Mouse (Mus musculus) adrenal gland, adult 18-20 months (tissue): ENCODE measurements around the gene Plcb3. TPM values are rescaled to one million over a fixed set of nuclear protein-coding genes. Genes with fewer than 3 reads are reported as not detected.

Experiments
- DNase-seq, 2 experiments: peaks; one replicate each; pipeline ENCODE4 v3.0.0; 2021 to 2022; ENCODE audit warnings: low spot score in 2 of 2
- total RNA-seq, 2 experiments: library from RNA; stranded (reverse); gene quantifications; 1 replicate in 1 of 2; 2 replicates in 1 of 2; pipeline ENCODE4 v1.2.3; 2021

The Plcb3 gene
- total RNA-seq, 2 experiments from 2014 or later = 34.1 to 43.9 TPM

DNA sequence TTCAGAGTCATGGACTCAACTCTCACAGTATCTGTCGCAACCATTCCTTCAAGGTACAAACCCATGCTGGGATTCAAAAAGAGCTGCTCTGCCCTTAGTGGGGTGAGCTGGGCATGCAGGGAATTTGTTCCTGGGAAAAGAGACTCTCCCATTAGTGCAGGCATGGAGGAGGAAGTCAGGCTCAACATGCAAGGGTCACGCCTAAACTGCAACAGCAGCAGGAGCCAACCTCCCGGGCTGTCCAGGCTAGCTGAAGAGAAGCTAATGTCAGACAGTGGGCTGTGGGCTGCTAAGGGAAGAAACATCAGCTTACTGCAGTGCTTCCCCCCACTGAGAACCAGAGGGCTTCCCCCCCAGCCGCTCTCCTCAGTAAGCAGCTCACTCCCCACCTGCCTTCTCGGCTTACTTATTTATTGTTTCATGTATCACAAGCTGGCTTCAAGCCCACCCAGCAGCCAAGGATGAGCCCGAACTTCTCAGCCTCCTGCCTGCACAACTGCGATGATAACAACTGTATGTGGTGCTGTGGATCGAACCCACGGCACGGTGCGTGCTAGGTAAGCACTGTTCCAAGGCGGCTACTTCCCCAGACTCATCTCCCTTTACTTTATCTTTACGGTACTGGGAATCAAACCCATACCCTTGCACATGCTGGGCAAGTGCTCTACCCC is 3.9 kb downstream of the Plcb3 start:
- DNase-seq = no peak

DNA sequence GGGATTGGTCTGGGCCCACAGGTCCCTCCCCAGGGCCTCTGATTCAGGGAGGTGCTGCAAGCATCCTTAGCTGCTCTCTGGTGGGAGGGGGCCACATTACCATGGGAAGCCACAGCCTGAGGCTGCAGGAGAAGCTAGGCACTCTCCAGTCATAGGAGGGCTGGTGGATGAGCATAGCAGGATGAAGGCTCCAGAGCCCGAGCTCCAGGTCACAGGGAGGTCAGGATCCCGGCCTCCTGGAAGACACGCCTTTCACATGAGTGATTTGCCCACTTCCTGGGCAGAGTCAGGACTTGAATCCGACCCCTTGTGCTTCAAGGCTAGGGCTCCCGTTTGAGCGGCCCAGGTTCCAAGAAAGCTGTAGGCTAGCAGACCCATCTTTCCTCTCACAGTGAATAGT is 4.6 kb downstream of the Plcb3 start:
- DNase-seq = no peak

GRCm38 (mm10) chr19:6970460-6971085 is 5.7 kb downstream of the Plcb3 start:
- DNase-seq = no peak

GRCm38 (mm10) chr19:6969665-6970381 is 6.4 kb downstream of the Plcb3 start:
- peak; percentile 80 to 90 for DNase-seq

DNA sequence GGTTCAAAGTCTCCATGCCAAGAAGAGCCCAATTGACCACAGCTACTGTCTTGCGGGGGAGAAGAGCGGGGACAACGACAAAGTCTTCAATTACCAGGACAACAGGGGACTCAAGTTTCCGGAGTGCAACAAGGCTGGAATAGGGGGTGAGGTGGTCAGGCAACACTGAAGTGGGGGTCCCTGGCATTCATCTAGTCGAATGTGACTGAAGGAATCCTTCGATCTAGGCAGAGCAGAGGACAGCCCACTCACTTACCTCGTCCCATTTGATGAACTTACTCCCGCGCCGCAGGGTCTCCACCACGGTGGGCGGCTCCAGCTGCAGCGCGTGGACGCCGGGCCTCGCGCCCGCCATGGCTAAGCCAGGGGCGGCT is 7.0 kb downstream of the Plcb3 start:
- DNase-seq = no peak

DNA sequence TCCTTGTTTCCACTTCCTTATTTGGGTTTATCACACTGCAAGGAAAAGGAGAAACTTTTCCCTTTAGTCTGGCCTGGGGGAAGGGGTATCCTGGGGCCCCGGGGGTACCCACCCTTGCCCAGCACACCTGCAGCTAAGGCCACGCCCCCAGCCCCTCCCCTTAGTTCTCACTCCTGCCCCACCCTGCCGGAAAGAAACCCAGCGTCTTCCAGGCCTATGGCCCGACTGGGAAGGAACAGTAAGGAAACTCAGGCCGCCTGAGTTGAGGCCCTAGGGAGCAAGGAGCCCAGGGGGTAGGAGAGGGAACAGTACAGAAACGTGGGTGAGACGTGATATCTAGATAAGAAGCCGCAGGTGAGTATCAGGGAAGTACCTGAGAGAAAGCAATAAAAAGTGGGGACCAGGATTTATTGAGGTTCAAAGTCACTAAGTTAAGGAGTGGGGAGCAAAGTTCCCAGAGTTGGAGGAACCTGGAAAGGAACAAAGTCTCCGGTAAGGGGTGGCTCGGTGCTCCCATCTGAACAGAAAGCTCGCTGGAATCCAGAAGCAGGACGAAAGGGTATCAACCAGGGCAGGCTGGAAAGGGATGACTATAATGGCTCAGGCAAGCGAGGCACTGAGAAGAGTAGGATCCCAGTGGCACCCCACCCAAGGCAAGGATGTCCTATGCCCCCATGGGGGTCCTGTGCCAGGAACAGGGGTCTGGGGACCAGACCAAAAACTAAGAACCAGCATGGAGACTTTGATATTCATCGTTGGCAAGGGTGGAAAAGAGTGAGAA is 7.6 kb downstream of the Plcb3 start:
- peak in 1 of 2 experiments; percentile 35 for DNase-seq

GRCm38 (mm10) chr19:6956461-6956860 is 19.8 kb downstream of the Plcb3 start:
- DNase-seq = no peak

- DNase-seq = no peak
Observed at GRCm38 (mm10) chr19:6955424-6955823, 20.8 kb downstream of the Plcb3 start.

DNA sequence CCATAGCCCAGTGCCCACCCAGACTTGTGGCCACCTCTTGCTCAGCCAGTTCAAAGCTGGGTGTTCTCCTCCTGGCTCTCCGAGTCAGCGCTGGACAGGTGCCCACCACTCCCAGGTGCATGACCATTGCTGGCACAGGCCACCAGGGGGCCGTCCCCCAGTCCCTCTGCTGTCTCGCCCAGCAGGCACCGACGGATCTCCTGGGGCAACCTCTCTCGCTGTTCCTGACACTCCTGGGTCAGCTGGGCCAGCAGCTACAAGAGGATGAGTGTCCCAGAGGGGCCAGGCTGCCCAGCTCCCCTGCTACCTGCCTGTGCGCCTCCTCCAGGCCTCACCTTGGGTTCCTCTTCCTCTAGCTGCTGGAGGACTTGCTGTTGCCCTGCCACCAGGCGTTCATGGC is 22.2 kb downstream of the Plcb3 start:
- DNase-seq = peak in 1 of 2 experiments; percentile 57

DNA sequence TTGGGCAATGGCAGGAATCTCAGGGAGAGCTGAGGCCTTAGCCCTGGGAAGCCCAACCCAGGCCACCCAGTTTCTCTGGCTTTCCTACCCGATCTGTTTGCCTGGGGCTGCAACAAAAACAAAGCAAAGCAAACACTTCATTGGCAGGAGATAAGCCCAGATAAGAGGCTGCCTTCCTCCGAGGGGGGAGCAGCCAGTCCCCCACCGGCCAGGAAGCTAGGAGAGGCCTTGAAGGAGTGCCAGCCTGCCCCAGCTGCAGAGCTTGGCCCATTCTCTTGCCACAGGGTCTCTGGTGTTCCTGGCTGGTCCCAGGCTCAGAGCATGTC is 23.6 kb downstream of the Plcb3 start:
- DNase-seq = peak; percentile 56 to 58

DNA sequence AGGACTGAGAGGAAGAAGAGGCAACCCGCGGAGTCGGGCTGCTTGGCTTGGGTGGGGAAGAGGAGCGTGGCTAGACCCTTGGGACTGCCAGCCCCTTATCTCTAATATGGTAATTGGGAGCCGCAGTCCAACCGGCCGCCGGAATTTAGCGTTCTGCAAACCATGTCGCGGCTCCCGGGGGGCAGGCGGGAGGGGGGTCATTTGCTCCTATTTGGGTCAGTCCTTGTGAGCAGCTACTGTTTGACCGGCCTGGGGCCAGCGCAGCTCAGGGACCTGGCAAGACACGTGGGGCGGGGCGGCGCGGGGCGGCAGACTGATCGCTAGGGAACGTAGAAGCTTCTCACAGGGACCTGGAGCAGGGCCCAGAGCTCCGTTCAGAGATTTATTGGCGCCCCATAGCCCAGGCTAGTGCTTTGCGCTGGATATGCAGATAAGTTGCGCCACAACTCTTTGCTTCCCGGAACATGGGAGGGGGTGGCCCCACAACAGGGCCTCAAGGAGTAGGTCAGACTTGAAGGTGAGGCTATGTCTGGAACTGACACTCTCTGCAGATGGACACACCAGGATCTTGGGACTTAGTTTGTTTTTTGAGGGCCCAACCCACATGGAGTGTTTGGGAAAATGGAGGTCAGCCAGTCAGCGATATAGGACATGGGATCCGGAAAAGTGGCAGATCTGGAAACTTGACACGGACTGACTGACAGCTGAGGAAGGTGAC is 24.1 kb downstream of the Plcb3 start:
- DNase-seq = peak; percentile 78 to 83

- DNase-seq = peak; percentile 87 to 90
Observed at GRCm38 (mm10) chr19:6951381-6951968, 24.8 kb downstream of the Plcb3 start.

DNA sequence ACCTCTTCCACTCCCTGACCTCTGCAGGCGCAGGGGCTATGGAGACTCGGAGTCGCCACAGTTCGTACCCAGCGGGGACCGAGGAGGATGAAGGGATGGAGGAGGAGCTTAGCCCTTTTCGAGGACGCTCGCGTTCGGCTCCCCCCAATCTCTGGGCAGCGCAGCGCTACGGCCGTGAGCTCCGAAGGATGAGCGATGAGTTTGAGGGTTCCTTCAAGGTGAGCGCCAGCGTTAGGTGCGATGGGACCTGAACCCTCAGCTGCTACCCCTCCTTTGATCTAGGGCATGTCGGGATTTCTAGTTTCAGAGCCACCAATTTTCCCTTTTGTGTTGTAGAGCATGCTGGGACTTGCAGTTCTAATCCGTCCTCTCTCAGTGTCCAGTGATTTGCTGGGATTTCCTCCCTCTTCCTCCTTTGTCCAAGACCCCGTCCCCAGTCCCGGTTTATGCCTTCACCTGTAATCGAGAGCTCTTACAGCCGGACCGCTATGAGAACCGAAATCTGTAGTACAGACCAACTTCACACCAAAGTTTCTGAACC is 25.6 kb downstream of the Plcb3 start:
- peak; percentile 44 to 62 for DNase-seq

- peak in 1 of 2 experiments; percentile 19 for DNase-seq
Observed at GRCm38 (mm10) chr19:6949951-6950350, 26.3 kb downstream of the Plcb3 start.

- no peak for DNase-seq
Observed at GRCm38 (mm10) chr19:6949532-6949931, 26.7 kb downstream of the Plcb3 start.

- no peak for DNase-seq
Observed at GRCm38 (mm10) chr19:6948186-6948585, 28.1 kb downstream of the Plcb3 start.

DNA sequence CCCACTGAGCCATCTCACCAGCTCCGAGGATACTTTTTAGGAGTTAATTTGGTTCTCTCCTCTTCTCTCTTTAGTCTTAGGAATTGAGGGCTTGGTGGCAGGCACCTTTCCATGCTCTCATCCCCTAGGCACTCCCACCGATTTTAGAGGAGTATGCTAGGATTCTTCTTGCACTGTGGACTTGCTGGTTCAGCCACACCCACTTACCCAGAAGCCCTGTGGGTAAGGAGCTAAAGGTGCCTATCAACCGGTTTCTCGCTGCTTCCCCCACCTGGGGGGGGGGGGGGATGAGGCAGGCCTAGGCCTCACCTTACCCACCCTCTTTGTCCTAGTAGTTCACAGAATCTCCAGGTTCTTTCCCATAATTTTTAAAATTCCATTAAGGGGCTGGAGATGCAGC is 28.5 kb downstream of the Plcb3 start:
- no peak for DNase-seq

DNA sequence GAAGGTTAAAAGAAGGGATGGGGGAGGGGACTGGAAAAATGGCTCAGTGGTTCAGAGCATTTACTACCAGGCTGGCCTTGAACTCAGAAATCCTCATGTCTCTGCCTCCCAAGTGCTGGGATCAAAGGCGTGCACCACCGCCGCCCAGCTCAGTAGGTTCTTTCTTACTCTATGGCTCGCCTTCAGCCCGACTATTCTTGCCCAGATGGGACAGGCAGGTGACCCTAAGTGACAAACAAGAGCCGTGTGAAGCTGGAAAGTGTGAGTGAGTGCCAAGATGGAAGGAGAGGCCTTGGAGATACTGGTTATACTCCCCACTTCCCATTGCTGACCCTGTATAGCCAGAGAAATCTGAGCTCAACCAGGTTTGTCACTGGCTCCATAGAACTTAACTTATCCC is 32.6 kb downstream of the Plcb3 start:
- DNase-seq = no peak

DNA sequence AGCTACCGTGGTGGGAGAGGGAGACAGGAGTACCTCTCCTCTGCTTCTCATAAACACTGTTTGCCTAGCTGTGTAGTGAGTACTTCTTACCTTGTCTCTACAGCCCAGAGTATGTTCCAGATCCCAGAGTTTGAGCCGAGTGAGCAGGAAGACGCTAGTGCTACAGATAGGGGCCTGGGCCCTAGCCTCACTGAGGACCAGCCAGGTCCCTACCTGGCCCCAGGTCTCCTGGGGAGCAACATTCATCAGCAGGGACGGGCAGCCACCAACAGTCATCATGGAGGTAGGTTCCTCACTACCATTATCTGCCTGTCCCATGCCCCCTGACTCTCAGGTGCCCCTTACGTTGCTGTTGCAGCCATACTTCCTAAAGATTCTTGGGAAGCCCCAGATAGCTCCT is 33.5 kb downstream of the Plcb3 start:
- no peak for DNase-seq

- peak; percentile 88 to 89 for DNase-seq
Observed at GRCm38 (mm10) chr19:6942249-6942691, 34.0 kb downstream of the Plcb3 start, which contains the start of gene Gpr137. TSS of gene Gpr137 (minus strand) at chr19:6942480.
